Mouse (Mus musculus) adrenal gland, adult 8-10 months (tissue): ENCODE data around the gene Col15a1. TPM values are rescaled to one million over a fixed set of nuclear protein-coding genes. Genes with fewer than 3 reads are reported as not detected.

Experiments used
- DNase-seq: peaks from one replicate; pipeline ENCODE4 v3.0.0; 2022
- total RNA-seq, 4 experiments: library from RNA; stranded (reverse); gene quantifications; 2 replicates each; pipeline ENCODE4 v1.2.4; 2022

Gene Col15a1
- total RNA-seq, 4 experiments from 2014 or later, result 8.0 to 93.5 (median 30.0) TPM

GRCm38 (mm10) chr4:47310812-47311211 is 102.9 kb downstream of the Col15a1 start:
- peak; percentile 98 for DNase-seq

GRCm38 (mm10) chr4:47311467-47311866 is 103.5 kb downstream of the Col15a1 start:
- DNase-seq, result no peak

- DNase-seq, result no peak
Measured at GRCm38 (mm10) chr4:47311929-47312328, 104.0 kb downstream of the Col15a1 start.

- DNase-seq, result no peak
Measured at GRCm38 (mm10) chr4:47312676-47313075, 104.7 kb downstream of the Col15a1 start.

- DNase-seq, result no peak
Measured at GRCm38 (mm10) chr4:47313710-47314410, 105.9 kb downstream of the Col15a1 start.

GRCm38 (mm10) chr4:47315458-47315857 is 107.5 kb downstream of the Col15a1 start:
- no peak for DNase-seq

- no peak for DNase-seq
Measured at GRCm38 (mm10) chr4:47316432-47316831, 108.5 kb downstream of the Col15a1 start.

GRCm38 (mm10) chr4:47319561-47320321 is 111.8 kb downstream of the Col15a1 start:
- no peak for DNase-seq

- no peak for DNase-seq
Measured at GRCm38 (mm10) chr4:47322315-47322714, 114.4 kb downstream of the Col15a1 start.

- no peak for DNase-seq
Measured at GRCm38 (mm10) chr4:47324206-47324605, 116.2 kb downstream of the Col15a1 start.

GRCm38 (mm10) chr4:47327782-47328181 is 119.8 kb downstream of the Col15a1 start:
- DNase-seq, result no peak

GRCm38 (mm10) chr4:47329285-47329684 is 121.3 kb downstream of the Col15a1 start:
- no peak for DNase-seq

GRCm38 (mm10) chr4:47330378-47331052 is 122.6 kb downstream of the Col15a1 start:
- no peak for DNase-seq

- DNase-seq, result no peak
Measured at GRCm38 (mm10) chr4:47332812-47333343, 124.9 kb downstream of the Col15a1 start.

- DNase-seq, result no peak
Measured at GRCm38 (mm10) chr4:47333541-47333940, 125.6 kb downstream of the Col15a1 start.

- DNase-seq, result no peak
Measured at GRCm38 (mm10) chr4:47336941-47337600, 129.1 kb downstream of the Col15a1 start.

- no peak for DNase-seq
Measured at GRCm38 (mm10) chr4:47342632-47343031, 134.7 kb downstream of the Col15a1 start.

GRCm38 (mm10) chr4:47347022-47347421 is 139.1 kb downstream of the Col15a1 start:
- no peak for DNase-seq

GRCm38 (mm10) chr4:47349759-47350158 is 141.8 kb downstream of the Col15a1 start:
- DNase-seq, result no peak

GRCm38 (mm10) chr4:47351386-47352049 is 143.6 kb downstream of the Col15a1 start:
- DNase-seq, result no peak

GRCm38 (mm10) chr4:47352061-47352661 is 144.2 kb downstream of the Col15a1 start:
- no peak for DNase-seq
